Mouse (Mus musculus): ENCODE data around the gene Stard3.

GRCm38 (mm10) chr11:98341174-98341573 is 17.0 kb upstream of the Stard3 start:
- TF ChIP-seq CTCF (conservative IDR thresholded peaks at IDR 0.05 in 1 of 2, IDR thresholded peaks at IDR 0.05 in 1 of 2; ENCODE audit: low read depth in 2 of 2, low read length in 2 of 2) = no peak
- no peak for TF ChIP-seq MXI1 (IDR thresholded peaks at IDR 0.05; ENCODE audit: low read depth, low read length)
- TF ChIP-seq EP300 (IDR thresholded peaks at IDR 0.05; ENCODE audit: low read length) = no peak
- no peak for TF ChIP-seq ZC3H11A (IDR thresholded peaks at IDR 0.05; ENCODE audit: low read depth, low read length)
- TF ChIP-seq POLR2A (IDR thresholded peaks at IDR 0.05; ENCODE audit: low read depth, low read length) = no peak
- TF ChIP-seq POLR2AphosphoS2 (IDR thresholded peaks at IDR 0.05; ENCODE audit: low read depth, low read length) = no peak
- TF ChIP-seq CHD2 (IDR thresholded peaks at IDR 0.05; ENCODE audit: low read length) = no peak

All from CH12.LX (cell line).